Mouse (Mus musculus): ENCODE measurements at regions not wholly inside any gene's neighbourhood (a gene's known extent, or its start where the extent isn't known, plus 50 kb on each side); places are given as distances from the start of the nearest gene placed in this dataset.

DNA sequence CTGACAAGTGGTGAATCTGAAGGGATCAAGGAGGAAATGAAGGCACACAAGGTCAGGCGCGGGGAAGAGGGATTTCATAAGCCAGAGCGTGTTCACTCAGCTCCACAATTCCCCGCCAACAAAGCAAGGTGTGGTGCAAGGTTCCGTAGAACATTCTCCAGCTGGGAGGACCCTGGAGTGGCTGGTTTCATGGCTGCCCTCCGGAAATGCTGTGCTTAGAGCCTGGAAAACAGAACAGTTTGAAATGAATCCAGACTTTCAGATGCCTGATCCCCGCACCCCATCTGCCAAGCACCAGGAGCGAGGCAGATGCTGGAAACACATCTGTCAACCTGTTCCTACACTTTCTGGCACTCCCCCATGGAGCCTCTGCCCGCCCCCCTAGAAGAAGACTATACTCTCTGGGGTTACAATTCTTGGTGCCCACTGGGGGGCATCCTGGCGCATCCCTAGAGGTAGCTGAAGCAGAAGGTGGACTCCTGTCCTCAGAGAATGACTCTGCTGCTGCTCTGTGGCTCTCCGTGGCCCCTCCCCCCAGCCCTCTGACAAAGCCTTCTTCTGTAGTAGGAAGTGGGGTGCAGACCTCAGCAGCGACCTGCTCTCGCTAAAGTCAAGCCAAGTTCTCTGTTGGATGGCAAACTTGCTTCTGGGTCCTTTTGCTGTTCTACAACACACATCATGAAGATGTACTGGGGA lies 54.5 kb upstream of the Mafb start:
- no peaks in the 10 kb centered on the region for H3K36me3 ChIP-seq
- H3K9ac ChIP-seq = no peak overlapping the region
- no peak overlapping the region for H3K27ac ChIP-seq (replicated peaks)
- 25% methylated on average over 13 of the region's 13 CpGs for WGBS
- peaks cover 11% of the 10 kb centered on the region for H3K4me1 ChIP-seq (replicated peaks)
- H3K4me2 ChIP-seq = no peak overlapping the region
- no peaks in the 10 kb centered on the region for H3K9me3 ChIP-seq
- no peak overlapping the region for H3K4me3 ChIP-seq
- peaks cover 23% of the 10 kb centered on the region for H3K27me3 ChIP-seq
- ATAC-seq (ENCODE audit: low read depth) = no peak; the same call in 1 of the 2 replicates

DNA sequence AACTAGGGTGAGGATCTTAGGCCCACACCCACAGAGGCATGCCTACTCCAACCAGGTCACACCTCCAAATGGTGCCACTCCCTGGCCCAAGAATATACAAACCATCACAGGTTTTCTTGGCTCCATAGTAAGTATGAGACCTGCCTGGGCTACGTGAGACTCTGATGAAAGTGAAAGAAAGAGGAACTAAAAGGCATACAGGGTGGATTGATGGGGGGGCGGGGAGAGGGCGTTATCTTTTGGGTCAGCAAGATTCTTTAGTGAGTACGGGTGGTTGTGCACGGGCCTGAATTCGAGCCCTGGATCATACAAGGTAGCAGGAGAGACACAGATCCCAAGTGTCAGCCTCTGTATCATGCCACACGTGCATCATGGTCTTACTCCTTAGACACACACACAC lies 57.6 kb upstream of the Mafb start:
- Histone ChIP-seq H3K36me3 (no peaks in the 10 kb centered on the region), H3K9me3 (no peaks in the 10 kb centered on the region), H3K4me1 (replicated peaks) (peaks cover 7% of the 10 kb centered on the region), H3K27ac (replicated peaks) (no peak overlapping the region), H3K27me3 (peaks cover 21% of the 10 kb centered on the region), H3K9ac (no peak overlapping the region), H3K4me2 (no peak overlapping the region), H3K4me3 (no peak overlapping the region)
- 89% methylated on average over 7 of the region's 7 CpGs for WGBS
- ATAC-seq (ENCODE audit: low read depth) = no peak

GRCm38 (mm10) chr2:160427431-160427830 lies 60.6 kb upstream of the Mafb start:
- Histone ChIP-seq H3K4me1 (replicated peaks) (no peaks in the 10 kb centered on the region), H3K9ac (no peak overlapping the region), H3K4me2 (no peak overlapping the region), H3K27me3 (peaks cover 12% of the 10 kb centered on the region), H3K27ac (replicated peaks) (no peak overlapping the region), H3K9me3 (no peaks in the 10 kb centered on the region), H3K4me3 (no peak overlapping the region), H3K36me3 (no peaks in the 10 kb centered on the region)
- no peak for ATAC-seq (ENCODE audit: low read depth)
- WGBS = 66% methylated on average over 10 of the region's 10 CpGs

DNA sequence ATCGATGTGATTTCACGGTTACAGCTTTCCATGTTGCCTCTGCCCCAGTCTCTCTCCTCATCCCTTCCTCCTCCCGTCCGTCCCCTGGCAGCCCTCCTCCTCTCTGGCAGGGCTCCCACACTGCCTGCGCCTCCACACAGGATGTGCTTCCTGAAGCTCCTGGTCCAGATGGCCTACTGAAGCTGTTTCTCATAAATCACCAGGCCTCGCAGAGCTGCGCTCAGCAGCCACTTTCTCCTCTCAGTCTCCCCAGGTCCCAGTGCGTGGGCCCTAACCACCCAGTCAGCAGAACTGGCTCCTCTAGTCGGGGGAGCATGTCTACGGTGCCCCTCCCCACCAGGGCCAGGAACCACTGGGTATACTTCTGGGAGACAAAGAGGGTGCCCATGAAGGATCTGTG lies 66.4 kb upstream of the Mafb start:
- H3K4me1 ChIP-seq (replicated peaks) = peaks cover 6% of the 10 kb centered on the region
- ATAC-seq (ENCODE audit: low read depth) = peak; percentile 74
- 28% methylated on average over 10 of the region's 10 CpGs for WGBS

GRCm38 (mm10) chr2:160434701-160435100 lies 67.8 kb upstream of the Mafb start:
- WGBS = 87% methylated on average over 5 of the region's 5 CpGs
- H3K9me3 ChIP-seq = no peaks in the 10 kb centered on the region
- H3K36me3 ChIP-seq = no peaks in the 10 kb centered on the region
- no peak overlapping the region for H3K4me3 ChIP-seq
- H3K9ac ChIP-seq = no peak overlapping the region
- H3K4me1 ChIP-seq (replicated peaks) = peaks cover 6% of the 10 kb centered on the region
- H3K27ac ChIP-seq (replicated peaks) = no peak overlapping the region
- H3K4me2 ChIP-seq = no peak overlapping the region
- H3K27me3 ChIP-seq = peaks cover 11% of the 10 kb centered on the region
- no peak for ATAC-seq (ENCODE audit: low read depth)

More for the DNA sequence above, 66.4 kb upstream of the Mafb start:
- Histone ChIP-seq H3K27ac (replicated peaks) (0 out of 2 replicates have a peak overlapping the region, but pooled peaks have one; percentile 35), H3K27me3 (peaks cover 9% of the 10 kb centered on the region; the same call in 1 of the 2 replicates), H3K36me3 (no peaks in the 10 kb centered on the region), H3K9me3 (no peaks in the 10 kb centered on the region), H3K4me2 (no peak overlapping the region), H3K4me3 (no peak overlapping the region), H3K9ac (no peak overlapping the region)

DNA sequence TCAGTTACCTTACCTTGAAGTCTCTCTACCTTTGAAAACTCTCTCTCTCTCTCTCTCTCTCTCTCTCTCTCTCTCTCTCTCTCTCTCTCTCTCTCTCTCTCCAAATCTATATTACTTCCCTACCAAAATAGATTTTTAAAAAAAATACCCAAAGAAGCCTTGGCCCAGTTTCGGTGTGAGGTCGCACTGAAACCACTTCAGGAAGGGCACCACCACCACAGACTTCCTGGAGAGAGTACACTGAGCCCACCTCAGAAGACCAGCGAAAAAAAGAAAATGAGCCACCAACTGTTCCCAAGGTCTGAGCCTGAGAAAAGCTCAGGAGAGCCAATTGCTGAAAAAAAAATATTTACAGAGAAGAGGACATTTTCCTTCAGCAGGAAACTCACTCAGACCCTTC lies 68.8 kb upstream of the Mafb start:
- H3K4me1 ChIP-seq (replicated peaks) = peaks cover 6% of the 10 kb centered on the region
- H3K4me2 ChIP-seq = no peak overlapping the region
- no peak for ATAC-seq (ENCODE audit: low read depth)
- WGBS = 75% methylated on average over 3 of the region's 3 CpGs
- no peak overlapping the region for H3K4me3 ChIP-seq
- H3K9ac ChIP-seq = no peak overlapping the region
- H3K27me3 ChIP-seq = peaks cover 11% of the 10 kb centered on the region
- H3K27ac ChIP-seq (replicated peaks) = no peak overlapping the region
- H3K9me3 ChIP-seq = no peaks in the 10 kb centered on the region
- H3K36me3 ChIP-seq = no peaks in the 10 kb centered on the region

DNA sequence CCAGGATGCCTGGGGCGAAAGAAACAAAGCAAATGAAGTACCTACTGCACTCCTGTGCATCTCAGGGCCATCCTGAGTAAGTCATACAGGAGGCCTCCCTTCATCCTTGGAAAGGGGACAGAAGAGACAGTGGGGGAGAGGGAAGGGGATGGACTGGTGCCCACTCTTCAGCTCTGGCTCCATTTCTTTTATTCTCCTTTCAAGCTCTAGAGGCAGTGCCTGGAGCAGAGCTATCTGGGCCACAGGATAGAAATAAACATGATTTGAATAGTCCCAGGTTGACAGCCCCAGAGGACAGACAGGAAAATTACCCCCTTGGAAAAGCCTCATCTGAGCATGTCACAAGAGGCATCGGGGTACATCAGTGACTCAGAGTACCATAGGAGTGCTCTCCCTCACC lies 72.2 kb upstream of the Mafb start:
- Histone ChIP-seq H3K27ac (replicated peaks) (no peak overlapping the region), H3K27me3 (peaks cover 24% of the 10 kb centered on the region), H3K4me2 (no peak overlapping the region), H3K9ac (no peak overlapping the region), H3K4me1 (replicated peaks) (no peaks in the 10 kb centered on the region; the same call in 1 of the 2 replicates), H3K4me3 (no peak overlapping the region), H3K9me3 (no peaks in the 10 kb centered on the region), H3K36me3 (no peaks in the 10 kb centered on the region)
- WGBS = 92% methylated on average over 2 of the region's 2 CpGs
- no peak for ATAC-seq (ENCODE audit: low read depth)

DNA sequence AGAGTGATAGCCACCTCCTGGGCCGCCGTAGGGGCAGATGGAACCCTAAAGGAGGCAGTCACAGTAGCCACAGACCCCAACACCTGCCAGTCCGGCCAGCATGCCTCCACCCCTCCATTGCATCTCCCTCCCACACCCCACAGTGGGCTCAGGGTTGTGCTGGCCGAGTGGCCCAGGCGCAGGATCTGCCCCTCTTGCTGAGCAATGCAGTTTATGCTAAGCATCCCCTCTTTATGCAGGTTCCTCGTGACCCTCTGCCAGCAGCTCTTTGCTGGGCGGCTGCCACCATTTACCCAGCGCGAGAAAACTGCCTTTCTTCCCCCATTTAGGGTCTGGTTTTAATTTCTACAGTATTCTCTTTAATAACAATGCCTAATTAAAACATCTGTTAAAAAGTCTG lies 73.4 kb upstream of the Mafb start:
- Histone ChIP-seq H3K4me3 (no peak overlapping the region), H3K27me3 (peaks cover 30% of the 10 kb centered on the region), H3K36me3 (no peaks in the 10 kb centered on the region), H3K4me2 (no peak overlapping the region), H3K4me1 (replicated peaks) (no peaks in the 10 kb centered on the region; the same call in 1 of the 2 replicates), H3K9ac (no peak overlapping the region), H3K9me3 (no peaks in the 10 kb centered on the region), H3K27ac (replicated peaks) (no peak overlapping the region; the same call in 1 of the 2 replicates)
- 69% methylated on average over 9 of the region's 9 CpGs for WGBS
- no peak for ATAC-seq (ENCODE audit: low read depth)

DNA sequence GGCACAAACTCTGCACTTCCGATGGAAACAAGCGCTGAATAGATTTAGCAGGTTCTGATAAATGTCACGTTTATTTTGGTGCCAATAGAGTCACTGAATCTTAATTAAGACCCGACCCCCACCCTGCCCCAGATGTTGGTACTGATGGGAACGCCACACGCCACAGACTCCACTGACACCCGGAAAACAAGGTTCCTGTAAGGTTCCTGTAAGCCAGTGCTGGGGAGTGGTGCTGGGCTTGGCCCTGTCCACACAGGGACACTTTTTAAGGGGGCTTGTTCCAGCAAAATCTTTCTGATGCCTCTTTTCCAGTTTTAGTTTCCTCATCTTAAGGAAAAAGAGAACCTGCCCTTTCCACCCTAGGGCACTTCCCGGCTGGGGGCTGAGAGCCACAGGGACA lies 84.2 kb upstream of the Mafb start:
- ATAC-seq (ENCODE audit: low read depth) = peak; percentile 44

DNA sequence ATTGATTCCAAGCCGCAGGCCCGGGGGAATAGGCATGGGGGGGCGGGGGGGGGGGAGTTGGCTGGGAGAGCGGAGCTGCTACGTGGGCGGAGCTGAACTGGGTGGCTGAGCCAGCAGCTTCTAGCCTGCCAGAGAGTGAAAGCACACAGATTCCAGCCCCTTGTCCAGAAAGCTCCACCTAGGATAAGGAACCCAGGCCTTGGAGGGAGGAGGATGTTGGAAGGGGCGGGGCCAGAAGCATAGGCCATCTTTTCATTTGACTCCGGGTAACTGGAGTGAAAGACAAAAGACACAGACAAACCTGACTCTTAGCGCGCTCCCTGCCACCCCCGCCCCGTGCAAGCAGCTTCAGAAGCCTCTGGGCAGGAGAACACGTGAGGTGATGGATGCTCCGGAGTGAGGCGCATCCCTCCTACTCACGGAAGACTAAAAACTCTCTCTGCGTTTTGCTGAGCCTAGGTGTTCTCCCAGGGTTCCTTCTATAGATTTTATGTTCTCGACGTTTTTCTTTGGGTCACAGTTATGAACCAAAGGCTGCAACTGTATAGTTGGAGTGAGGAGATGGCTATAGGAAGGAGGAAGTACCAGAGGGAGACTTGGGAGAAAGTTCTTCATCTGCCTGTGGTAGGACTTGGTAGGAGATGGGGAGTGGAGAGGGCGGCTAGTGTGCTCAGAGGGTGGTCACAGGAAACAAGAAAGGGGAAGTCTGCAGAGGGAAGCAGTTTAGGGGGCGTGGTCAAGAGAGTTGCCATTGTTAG lies 84.8 kb upstream of the Mafb start:
- ATAC-seq (ENCODE audit: low read depth) = peak; percentile 93
- Histone ChIP-seq H3K4me2 (peak overlapping the region; percentile 72), H3K9me3 (no peaks in the 10 kb centered on the region)

More for the DNA sequence above, 84.2 kb upstream of the Mafb start:
- peak overlapping the region; percentile 72 for H3K4me2 ChIP-seq
- peak overlapping the region; percentile 63 for H3K27ac ChIP-seq (replicated peaks)
- peaks cover 50% of the 10 kb centered on the region for H3K27me3 ChIP-seq
- no peaks in the 10 kb centered on the region for H3K36me3 ChIP-seq
- peak overlapping the region; percentile 66; the same call in 1 of the 2 replicates for H3K9ac ChIP-seq
- no peaks in the 10 kb centered on the region for H3K9me3 ChIP-seq
- peaks cover 29% of the 10 kb centered on the region for H3K4me1 ChIP-seq (replicated peaks)
- 10% methylated on average over 8 of the region's 8 CpGs for WGBS
- H3K4me3 ChIP-seq = peak overlapping the region; percentile 38

DNA sequence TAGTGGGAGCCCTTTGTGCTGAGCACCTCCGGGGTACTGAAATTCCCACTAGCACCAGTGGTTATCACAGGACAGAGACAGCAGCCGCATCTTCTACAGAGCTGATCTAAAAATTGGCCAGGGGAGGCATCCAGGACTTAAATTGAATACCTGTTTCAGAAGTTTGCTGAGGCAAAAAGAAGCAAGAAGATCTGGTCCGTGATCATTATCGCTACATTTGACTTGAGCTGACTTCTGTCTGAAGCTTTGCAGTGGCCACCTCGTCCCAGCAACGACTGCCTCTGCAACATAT lies 85.3 kb upstream of the Mafb start:
- peak overlapping the region; percentile 72 for H3K4me2 ChIP-seq
- peak overlapping the region; percentile 66; the same call in 1 of the 2 replicates for H3K9ac ChIP-seq
- H3K27ac ChIP-seq (replicated peaks) = no peak overlapping the region
- H3K36me3 ChIP-seq = no peaks in the 10 kb centered on the region
- H3K9me3 ChIP-seq = no peaks in the 10 kb centered on the region
- H3K27me3 ChIP-seq = peaks cover 45% of the 10 kb centered on the region
- peaks cover 21% of the 10 kb centered on the region for H3K4me1 ChIP-seq (replicated peaks)
- no peak for ATAC-seq (ENCODE audit: low read depth)
- WGBS = 16% methylated on average over 6 of the region's 6 CpGs
- peak overlapping the region; percentile 38 for H3K4me3 ChIP-seq

More for the DNA sequence above, 84.8 kb upstream of the Mafb start:
- peaks cover 26% of the 10 kb centered on the region for H3K4me1 ChIP-seq (replicated peaks)
- peak overlapping the region; percentile 66 for H3K9ac ChIP-seq
- H3K4me3 ChIP-seq = peak overlapping the region; percentile 38
- no peaks in the 10 kb centered on the region for H3K36me3 ChIP-seq
- peak overlapping the region; percentile 63 for H3K27ac ChIP-seq (replicated peaks)
- WGBS = under 1% methylated on average over 21 of the region's 21 CpGs
- peaks cover 45% of the 10 kb centered on the region for H3K27me3 ChIP-seq

DNA sequence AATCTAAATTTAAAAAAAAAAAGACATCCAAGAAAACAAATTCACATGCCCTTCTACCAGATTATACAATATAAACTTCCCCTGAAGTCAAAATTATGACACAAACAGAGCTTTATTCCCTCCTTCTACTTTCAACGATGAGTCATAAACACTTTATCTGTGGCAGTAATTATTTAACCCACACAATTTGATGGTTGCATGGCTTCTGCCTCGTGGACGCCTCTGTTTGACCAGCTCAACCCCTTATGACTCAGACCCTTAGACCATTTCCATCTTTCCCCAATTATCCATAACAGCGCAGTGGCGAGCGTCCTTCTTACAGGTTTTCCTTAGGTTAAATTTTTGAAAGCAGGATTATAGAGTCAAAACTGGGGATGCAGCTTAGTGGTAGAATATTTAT lies 85.9 kb upstream of the Mafb start:
- no peak overlapping the region for H3K9ac ChIP-seq
- no peak overlapping the region for H3K4me3 ChIP-seq
- no peak for ATAC-seq (ENCODE audit: low read depth)
- no peaks in the 10 kb centered on the region for H3K36me3 ChIP-seq
- no peak overlapping the region for H3K4me2 ChIP-seq
- H3K9me3 ChIP-seq = no peaks in the 10 kb centered on the region
- no peak overlapping the region for H3K27ac ChIP-seq (replicated peaks)
- H3K27me3 ChIP-seq = peaks cover 45% of the 10 kb centered on the region
- H3K4me1 ChIP-seq (replicated peaks) = peaks cover 19% of the 10 kb centered on the region
- WGBS = 88% methylated on average over 6 of the region's 6 CpGs
